Mouse (Mus musculus) hindbrain, postnatal 0 days (tissue): ENCODE results near the gene Kat5. TPM values are rescaled to one million over a fixed set of nuclear protein-coding genes. Genes with fewer than 3 reads are reported as not detected.
A peak's percentile ranks its signal among the peaks of the same experiment; 100 is the strongest.

Experiments
- ATAC-seq: fragments of 200-750 bp; cut with Nextera tagmentation; 2 replicates; pipeline ENCODE4 v1.8.0; 2017; ENCODE audit warnings: mild to moderate bottlenecking, moderate TSS enrichment, moderate library complexity
- DNase-seq: peaks from one replicate; pipeline ENCODE4 v3.0.0-alpha.2; 2015; ENCODE audit warnings: low spot score
- H3K27ac ChIP-seq: fragments of 300-500 bp; sonication (generic); 2 replicates; pipeline ENCODE4 v1.5.1; 2014; ENCODE audit warnings: mild to moderate bottlenecking
- H3K27me3 ChIP-seq: fragments of 300-500 bp; sonication (generic); 2 replicates; pipeline ENCODE4 v1.6.1; 2014; ENCODE audit warnings: low read length, mixed read lengths; ENCODE audit not compliant: insufficient read depth
- H3K36me3 ChIP-seq: fragments of 300-500 bp; sonication (generic); 2 replicates; pipeline ENCODE4 v1.6.1; 2014; ENCODE audit warnings: low read length, mixed read lengths; ENCODE audit not compliant: insufficient read depth
- H3K4me1 ChIP-seq: fragments of 300-500 bp; sonication (generic); 2 replicates; pipeline ENCODE4 v1.6.1; 2014; ENCODE audit warnings: antibody characterized with exemption, low read length, mixed read lengths; ENCODE audit not compliant: insufficient read depth
- H3K4me2 ChIP-seq: fragments of 300-500 bp; sonication (generic); 2 replicates; pipeline ENCODE4 v1.6.1; 2014; ENCODE audit warnings: low read depth, mild to moderate bottlenecking, low read length, moderate library complexity, mixed read lengths
- H3K4me3 ChIP-seq: fragments of 300-500 bp; sonication (generic); 2 replicates; pipeline ENCODE4 v1.5.1; 2014; ENCODE audit warnings: low read length
- H3K9ac ChIP-seq: fragments of 300-500 bp; sonication (generic); replicated peaks from 2 replicates; pipeline ENCODE4 v1.6.1; 2014; ENCODE audit warnings: mild to moderate bottlenecking, low read length, moderate library complexity, mixed read lengths
- H3K9me3 ChIP-seq: fragments of 300-500 bp; sonication (generic); 2 replicates; pipeline ENCODE4 v1.6.1; 2016; ENCODE audit warnings: low read length, mixed read lengths
- CTCF ChIP-seq: IDR thresholded peaks from 2 replicates; pipeline ENCODE4 v1.5.1; 2016; ENCODE audit warnings: antibody characterized with exemption, control low read depth, low read depth
- WGBS: fragments of 180-500 bp; shearing (Covaris S2); extraction: QIAGEN DNeasy Blood & Tissue Kit; methylation state at CpG from one replicate; pipeline ENCODE4 v1.1.7; 2014; 5-methylcytosine and 5-hydroxymethylcytosine counted together
- polyA plus RNA-seq: library from polyadenylated mRNA; unstranded; fragments of >200 nt; fragmentation: Nextera tagmentation; extraction: Ambion mirVana; gene quantifications from 2 replicates; pipeline ENCODE4 v1.2.1, GENCODE M21; 2015
- total RNA-seq: library from RNA; depleted of rRNA; stranded (reverse); fragments of >200 nt; gene quantifications from 2 replicates; pipeline ENCODE4 v1.2.3, GENCODE M21; 2014

Gene Kat5
- total and polyA plus RNA-seq, 2 experiments from 2014 or later: 72.0 to 95.2 TPM

DNA sequence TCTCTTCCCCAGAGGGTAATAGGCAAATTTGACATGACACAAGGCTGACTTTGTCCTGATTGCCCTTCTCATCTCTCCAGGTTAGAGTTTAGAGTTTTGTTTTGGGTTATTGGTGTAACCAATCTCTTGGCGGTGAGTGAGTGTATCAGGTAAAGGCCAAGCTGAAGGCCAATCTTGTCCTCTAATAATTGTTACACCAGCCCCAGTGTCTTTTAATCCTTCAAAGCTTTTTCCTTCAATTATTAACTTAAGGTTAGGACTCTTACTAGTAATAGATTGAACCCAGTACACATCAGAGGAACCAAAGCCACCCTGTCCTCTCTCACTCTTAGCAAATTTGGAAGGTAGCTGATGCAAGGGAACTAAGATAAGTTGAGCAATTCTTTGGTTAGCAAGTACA lies 34.7 kb downstream of the Kat5 start:
- WGBS: 100% methylated on average over 1 of the region's 1 CpGs
- no peak overlapping the region for H3K9ac ChIP-seq
- H3K36me3 ChIP-seq: peaks cover 12% of the 10 kb centered on the region; the same call in 1 of the 2 replicates
- no peak for ATAC-seq
- H3K27ac ChIP-seq: no peak overlapping the region
- H3K9me3 ChIP-seq: no peaks in the 10 kb centered on the region
- H3K4me2 ChIP-seq: no peak overlapping the region
- H3K27me3 ChIP-seq: no peaks in the 10 kb centered on the region
- no peak overlapping the region for H3K4me3 ChIP-seq
- no peaks in the 10 kb centered on the region for H3K4me1 ChIP-seq
- no peak for DNase-seq
- no peak for TF ChIP-seq CTCF

DNA sequence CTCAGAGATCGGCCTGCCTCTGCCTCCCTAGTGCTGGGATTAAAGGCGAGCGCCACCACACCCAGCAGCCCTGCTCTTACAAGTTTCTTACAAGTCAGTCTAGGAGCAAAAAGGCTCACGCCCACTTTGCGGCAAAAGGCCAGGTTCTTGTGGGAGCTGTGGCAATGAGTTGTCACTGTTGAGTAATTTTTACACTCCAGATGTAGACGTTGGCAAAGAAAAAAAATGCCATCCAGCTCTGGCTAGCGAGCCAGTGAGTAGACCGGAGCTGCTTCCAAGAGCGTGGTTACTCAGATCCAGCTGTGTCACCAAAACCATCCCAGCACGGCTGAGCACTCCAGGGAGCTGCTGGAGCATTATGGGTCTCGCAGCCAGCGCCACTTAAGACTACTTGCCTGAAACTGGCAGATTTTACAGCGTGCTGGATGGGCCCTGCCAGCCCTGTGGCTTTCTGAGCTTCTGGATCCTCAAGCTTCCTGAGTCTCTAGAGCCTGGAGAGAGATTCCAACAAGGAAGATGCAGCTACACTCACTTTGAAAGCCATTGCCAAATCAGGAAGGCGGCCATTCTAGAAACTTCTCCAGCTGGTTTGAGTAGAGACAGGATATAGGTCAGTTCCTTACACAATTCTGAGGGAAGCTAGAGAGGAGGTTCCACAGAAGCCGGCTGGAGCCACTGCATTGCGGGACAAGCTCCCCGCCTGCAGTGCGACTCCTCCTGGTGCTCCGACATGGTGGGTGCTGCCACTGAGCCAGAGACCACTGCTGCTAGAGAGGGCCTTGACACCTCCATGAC lies 37.5 kb downstream of the Kat5 start:
- Histone ChIP-seq H3K9ac (no peak overlapping the region), H3K9me3 (no peaks in the 10 kb centered on the region), H3K4me3 (no peak overlapping the region), H3K4me1 (no peaks in the 10 kb centered on the region), H3K36me3 (peaks cover 13% of the 10 kb centered on the region; the same call in 1 of the 2 replicates), H3K27me3 (no peaks in the 10 kb centered on the region), H3K4me2 (no peak overlapping the region), H3K27ac (no peak overlapping the region)
- DNase-seq: no peak
- no peak for ATAC-seq
- TF ChIP-seq CTCF: no peak
- 82% methylated on average over 19 of the region's 19 CpGs for WGBS

DNA sequence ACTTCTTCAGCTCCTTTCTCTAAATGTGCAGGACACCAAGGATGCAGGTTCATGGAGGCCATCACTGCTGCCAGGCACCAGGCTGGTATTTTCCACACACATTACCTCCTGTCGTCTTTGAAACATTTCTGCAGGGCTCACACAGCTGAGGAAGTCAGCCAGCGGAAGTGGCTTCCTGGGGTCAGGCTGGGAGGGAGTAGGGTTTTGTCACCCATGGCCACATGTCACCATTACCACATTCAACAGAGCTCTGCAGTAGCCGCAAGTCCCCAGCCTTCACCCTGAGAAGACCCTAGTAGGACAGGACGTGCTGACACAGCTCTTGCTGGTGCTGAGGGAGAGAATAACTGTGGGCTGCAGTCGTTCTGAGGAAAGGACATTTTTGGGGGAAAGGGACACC lies 38.2 kb downstream of the Kat5 start:
- H3K36me3 ChIP-seq: peaks cover 13% of the 10 kb centered on the region; the same call in 1 of the 2 replicates
- H3K4me2 ChIP-seq: no peak overlapping the region
- DNase-seq: no peak
- H3K4me3 ChIP-seq: no peak overlapping the region
- H3K27ac ChIP-seq: no peak overlapping the region
- no peaks in the 10 kb centered on the region for H3K9me3 ChIP-seq
- H3K4me1 ChIP-seq: peaks cover 5% of the 10 kb centered on the region
- no peak overlapping the region for H3K9ac ChIP-seq
- TF ChIP-seq CTCF: no peak
- WGBS: 79% methylated on average over 5 of the region's 5 CpGs
- ATAC-seq: no peak
- H3K27me3 ChIP-seq: no peaks in the 10 kb centered on the region

DNA sequence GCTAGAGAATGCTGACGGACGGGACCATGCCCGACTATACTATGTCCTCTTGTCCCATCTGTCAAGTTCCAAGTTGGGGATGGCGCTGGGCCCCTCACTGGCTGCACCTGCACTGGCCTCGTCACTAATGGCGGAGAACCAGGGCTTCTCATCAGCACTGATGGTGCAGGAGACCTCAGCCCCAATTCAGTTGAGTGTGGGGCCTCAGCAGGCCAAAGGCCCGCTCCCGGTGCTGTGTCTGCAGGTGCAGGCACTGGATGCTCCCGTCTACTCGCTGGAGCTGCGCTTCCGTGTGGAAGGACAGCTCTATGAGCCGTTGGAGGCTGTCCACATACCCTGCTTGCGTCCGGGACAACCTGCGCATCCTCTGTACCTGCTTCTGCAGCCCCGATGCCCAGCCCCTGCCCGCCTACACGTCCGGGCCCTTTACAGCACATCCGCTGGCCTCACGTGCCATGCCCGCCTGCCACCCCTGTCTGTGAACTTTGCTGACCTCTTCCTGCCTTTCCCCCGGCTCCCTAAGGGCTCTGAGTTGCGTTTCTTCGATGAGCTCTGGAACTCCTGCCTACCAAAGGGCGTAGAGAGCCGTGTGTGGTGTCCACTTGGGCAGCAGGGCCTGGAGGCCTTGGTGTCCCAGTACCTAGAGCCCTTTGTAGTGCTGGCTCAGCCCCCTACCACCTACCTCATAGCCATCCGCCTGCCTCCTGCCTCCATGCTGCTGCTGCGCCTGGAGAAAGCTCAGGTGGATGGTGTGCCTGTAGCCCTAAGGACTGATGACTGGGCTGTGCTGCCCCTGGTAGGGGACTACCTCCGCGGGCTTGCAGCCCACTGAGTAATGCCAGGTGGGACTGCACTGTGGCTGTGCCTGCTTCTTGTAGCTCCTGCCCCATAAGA lies 39.4 kb downstream of the Kat5 start:
- Histone ChIP-seq H3K4me3 (no peak overlapping the region), H3K27me3 (no peaks in the 10 kb centered on the region), H3K4me1 (peaks cover 7% of the 10 kb centered on the region), H3K4me2 (no peak overlapping the region), H3K36me3 (peaks cover 13% of the 10 kb centered on the region; the same call in 1 of the 2 replicates), H3K27ac (no peak overlapping the region), H3K9me3 (no peaks in the 10 kb centered on the region), H3K9ac (no peak overlapping the region)
- WGBS: 86% methylated on average over 32 of the region's 32 CpGs
- DNase-seq: no peak
- ATAC-seq: no peak
- no peak for TF ChIP-seq CTCF

DNA sequence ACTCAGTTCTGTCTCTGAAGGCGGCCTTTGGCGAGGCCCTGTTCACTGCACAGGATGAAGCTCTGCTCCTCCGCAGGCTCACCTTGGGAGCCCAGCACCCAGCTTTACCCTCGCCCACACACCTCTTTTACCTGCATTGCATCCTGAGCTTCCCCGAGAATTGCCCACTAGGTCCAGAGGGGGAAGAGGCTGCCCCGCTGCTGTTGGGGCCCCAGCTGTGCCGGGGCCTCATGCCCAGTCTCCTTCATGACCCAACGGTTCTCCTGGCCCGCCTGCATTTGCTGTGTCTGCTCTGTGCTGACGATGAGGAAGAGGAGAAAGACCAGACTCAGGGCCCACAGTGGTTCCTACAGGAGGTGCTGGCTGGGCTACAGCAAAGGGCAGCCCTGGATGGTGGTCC lies 40.5 kb downstream of the Kat5 start:
- DNase-seq (no peak), ATAC-seq (no peak)
- H3K4me2 ChIP-seq: no peak overlapping the region
- TF ChIP-seq CTCF: no peak
- WGBS: 83% methylated on average over 10 of the region's 10 CpGs
- no peak overlapping the region for H3K27ac ChIP-seq
- H3K4me1 ChIP-seq: peaks cover 7% of the 10 kb centered on the region
- H3K4me3 ChIP-seq: no peak overlapping the region
- no peaks in the 10 kb centered on the region for H3K27me3 ChIP-seq
- no peaks in the 10 kb centered on the region for H3K9me3 ChIP-seq
- H3K36me3 ChIP-seq: peaks cover 13% of the 10 kb centered on the region; the same call in 1 of the 2 replicates
- H3K9ac ChIP-seq: no peak overlapping the region

DNA sequence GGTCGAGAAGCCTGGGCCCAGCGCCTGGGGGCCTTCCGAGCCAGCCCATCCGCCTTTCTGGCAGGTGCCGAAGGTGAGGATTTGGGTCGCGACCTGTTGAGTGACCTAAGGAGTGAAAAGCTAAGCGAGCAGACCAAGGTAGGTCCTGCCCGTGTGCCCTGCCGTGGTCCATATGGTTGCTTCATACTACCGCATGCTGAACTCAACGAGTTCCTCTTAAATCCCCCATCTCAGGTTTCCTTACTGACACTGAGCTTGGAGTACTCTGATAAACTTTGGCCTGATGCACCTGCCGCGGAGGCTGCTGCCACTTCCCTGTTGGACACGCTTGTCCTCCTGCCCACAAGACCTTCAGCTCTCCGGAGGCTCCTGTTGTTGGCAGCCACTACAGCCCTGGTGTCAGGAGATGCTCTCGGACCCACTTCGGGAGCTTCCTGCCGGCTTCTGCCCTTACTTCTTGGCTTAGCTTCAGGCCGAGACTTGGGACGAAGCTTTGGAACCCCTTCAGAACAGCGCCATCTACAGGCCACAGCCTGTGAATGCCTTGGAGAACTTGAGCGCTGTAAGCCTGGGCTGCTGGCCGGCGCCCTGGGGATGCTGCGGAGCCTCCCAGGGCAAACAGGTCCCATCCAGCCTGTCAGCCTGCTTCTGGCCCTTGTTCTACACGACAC lies 41.4 kb downstream of the Kat5 start:
- WGBS: 8% methylated on average over 27 of the region's 27 CpGs
- ATAC-seq: peak; percentile 27
- H3K27ac ChIP-seq: peak overlapping the region; percentile 90; the same call in 1 of the 2 replicates

More for the DNA sequence above, 41.4 kb downstream of the Kat5 start:
- Histone ChIP-seq H3K36me3 (peaks cover 13% of the 10 kb centered on the region; the same call in 1 of the 2 replicates), H3K4me2 (peak overlapping the region; percentile 95), H3K4me3 (peak overlapping the region; percentile 79), H3K9ac (peak overlapping the region; percentile 84), H3K4me1 (peaks cover 7% of the 10 kb centered on the region), H3K9me3 (no peaks in the 10 kb centered on the region), H3K27me3 (peaks cover 7% of the 10 kb centered on the region; the same call in 1 of the 2 replicates)
- peak; percentile 94 for TF ChIP-seq CTCF
- DNase-seq: peak; percentile 95
